Mouse (Mus musculus) megakaryocyte, embryonic 14.5 days (primary cell): ENCODE data around the gene Mup8. TPM values are rescaled to one million over a fixed set of nuclear protein-coding genes. Genes with fewer than 3 reads are reported as not detected.
"Not testable (repeated sequence)": the region's sequence is repeated elsewhere in the genome, so short reads cannot be mapped to it uniquely, and the experiment has no call there.

Experiments used
- H3K27me3 ChIP-seq: replicated peaks from 2 replicates; pipeline ENCODE3; 2012; ENCODE audit warnings: inconsistent platforms
- H3K36me3 ChIP-seq: replicated peaks from 2 replicates; pipeline ENCODE3; 2012; ENCODE audit warnings: low read length, inconsistent platforms, mixed read lengths
- H3K4me1 ChIP-seq: 2 replicates; pipeline ENCODE4 v1.6.1; 2012; ENCODE audit warnings: inconsistent platforms
- H3K4me3 ChIP-seq: replicated peaks from 2 replicates; pipeline ENCODE3; 2012; ENCODE audit warnings: moderate library complexity, mild to moderate bottlenecking, inconsistent platforms
- H3K9me3 ChIP-seq: 2 replicates; pipeline ENCODE4 v1.6.1; 2012; ENCODE audit warnings: inconsistent platforms
- polyA plus RNA-seq: library from polyadenylated mRNA; stranded (reverse); fragments of >175 nt; gene quantifications from 2 replicates; pipeline ENCODE4 v1.2.3, GENCODE M21; 2012; ENCODE audit warnings: low replicate concordance; ENCODE audit not compliant: insufficient read depth

Gene Mup8
- polyA plus RNA-seq = not detected in 2 replicates

DNA sequence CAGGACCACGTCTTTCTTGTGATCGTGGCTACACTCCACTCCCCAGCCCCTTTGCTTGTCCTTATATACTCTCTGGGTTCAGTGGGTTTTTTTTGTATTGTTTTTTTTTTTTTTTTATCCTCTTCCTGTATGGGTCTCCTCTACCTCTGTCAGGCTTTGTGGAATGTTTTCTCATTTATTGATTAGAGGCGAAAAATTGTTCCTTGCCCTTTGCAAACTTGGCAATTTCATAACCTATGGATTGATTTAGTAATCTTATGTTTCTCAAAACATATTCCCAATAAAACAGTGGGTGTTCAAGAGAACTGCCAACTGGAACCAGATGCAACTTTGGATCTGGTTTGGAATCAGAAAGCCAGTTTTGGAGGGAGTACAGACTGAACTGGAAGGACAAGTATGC, at the start of gene Mup8:
Mup8 (minus strand) TSS at position 101 of the 400 bp plus-strand sequence.
- not testable (repeated sequence) for H3K27me3 ChIP-seq, H3K36me3 ChIP-seq, H3K4me3 ChIP-seq, H3K4me1 ChIP-seq, H3K9me3 ChIP-seq

DNA sequence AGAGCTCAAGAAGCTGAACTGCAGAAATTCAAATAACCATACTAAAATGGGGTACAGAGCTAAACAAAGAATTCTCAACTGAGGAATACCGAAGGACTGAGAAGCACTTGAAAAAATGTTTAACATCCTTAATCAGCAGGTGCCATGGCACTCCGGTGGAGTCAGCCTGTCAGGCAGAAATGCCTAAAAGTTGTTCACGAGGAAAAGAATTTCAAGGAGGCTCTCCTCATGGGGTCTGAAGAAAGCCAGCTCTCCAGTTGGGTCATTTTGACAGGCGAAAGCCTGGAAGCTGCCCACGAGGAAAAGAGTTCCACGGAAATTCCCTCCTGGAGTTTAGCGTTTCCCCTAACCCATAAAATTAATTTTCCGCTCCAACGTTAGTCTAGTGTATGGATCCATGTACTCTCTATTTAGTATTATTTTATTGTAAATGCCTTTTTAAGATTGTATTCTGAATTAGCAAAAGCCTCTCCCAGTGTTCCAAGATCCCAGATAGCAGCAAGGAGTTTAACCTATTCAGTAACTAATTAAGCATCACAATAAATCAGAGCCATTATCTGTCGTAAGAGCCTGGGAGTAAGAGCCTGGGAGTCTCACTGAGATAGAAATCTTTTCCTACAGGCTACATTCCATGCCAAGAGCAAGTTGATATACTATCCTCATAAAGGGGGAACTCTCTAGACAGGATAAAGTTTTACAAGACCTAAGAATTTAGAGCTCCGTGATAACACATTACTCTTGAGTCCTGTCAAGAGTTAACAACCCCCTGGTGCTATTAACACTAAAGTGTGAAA, 43.8 kb upstream of the Mup8 start:
- H3K9me3 ChIP-seq, H3K27me3 ChIP-seq, H3K4me3 ChIP-seq, H3K4me1 ChIP-seq, H3K36me3 ChIP-seq: not testable (repeated sequence)

DNA sequence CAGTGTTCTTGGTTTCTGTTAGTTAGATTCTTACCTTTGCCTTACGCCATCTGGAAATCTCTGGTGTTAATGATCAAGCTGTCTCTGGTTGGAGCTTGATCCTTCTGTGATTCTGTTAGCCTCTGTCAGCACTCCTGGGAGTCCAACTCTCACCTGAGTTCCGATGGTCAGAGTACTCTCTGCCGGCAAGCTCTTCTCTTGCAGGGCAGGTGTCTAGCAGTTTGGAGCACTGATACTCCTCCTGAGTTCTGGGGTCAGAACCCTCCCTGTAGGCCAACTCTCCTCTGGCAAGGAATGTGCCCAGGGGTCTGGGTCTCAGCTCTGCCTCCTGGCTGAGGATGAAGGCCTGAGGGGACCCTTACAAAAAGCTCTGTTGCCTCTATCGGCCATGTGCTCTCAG, 40.3 kb upstream of the Mup8 start:
- H3K4me3 ChIP-seq = not testable (repeated sequence)

More for the DNA sequence above, 40.3 kb upstream of the Mup8 start:
- not testable (repeated sequence) for H3K27me3 ChIP-seq, H3K4me1 ChIP-seq, H3K36me3 ChIP-seq, H3K9me3 ChIP-seq

Other genes starting within 250 kb of the Mup8 start
- not detected in 2 replicates for gene Mup7, start 152.1 kb downstream of the Mup8 start, polyA plus RNA-seq
- not detected in 2 replicates for gene Mup2, start 68.3 kb downstream of the Mup8 start, polyA plus RNA-seq
- gene Mup9, start 199.4 kb upstream of the Mup8 start, polyA plus RNA-seq = not detected in 2 replicates